Mouse (Mus musculus) frontal cortex, postnatal 10 days (tissue): ENCODE results near the gene Hmga2.

Experiments
- DNase-seq, 2 experiments: peaks; one replicate each; pipeline ENCODE4 v3.0.0; 2022; ENCODE audit warnings: low spot score in 2 of 2, mixed read lengths in 1 of 2

The Hmga2 gene

GRCm38 (mm10) chr10:120473218-120473617 is 3.1 kb downstream of the Hmga2 start:
- no peak for DNase-seq

- no peak for DNase-seq
Observed at GRCm38 (mm10) chr10:120472606-120473005, 3.7 kb downstream of the Hmga2 start.

- no peak for DNase-seq
Observed at GRCm38 (mm10) chr10:120465121-120465520, 11.1 kb downstream of the Hmga2 start.

GRCm38 (mm10) chr10:120461769-120462168 is 14.5 kb downstream of the Hmga2 start:
- DNase-seq = no peak

GRCm38 (mm10) chr10:120461301-120461700 is 15.0 kb downstream of the Hmga2 start:
- DNase-seq = no peak

- DNase-seq = no peak
Observed at GRCm38 (mm10) chr10:120458866-120459265, 17.4 kb downstream of the Hmga2 start.

GRCm38 (mm10) chr10:120449661-120450284 is 26.5 kb downstream of the Hmga2 start:
- DNase-seq = no peak

- no peak for DNase-seq
Observed at GRCm38 (mm10) chr10:120446799-120447198, 29.5 kb downstream of the Hmga2 start.

GRCm38 (mm10) chr10:120446206-120446605 is 30.1 kb downstream of the Hmga2 start:
- no peak for DNase-seq

- no peak for DNase-seq
Observed at GRCm38 (mm10) chr10:120444463-120445070, 31.7 kb downstream of the Hmga2 start.

- DNase-seq = no peak
Observed at GRCm38 (mm10) chr10:120443757-120444311, 32.4 kb downstream of the Hmga2 start.

GRCm38 (mm10) chr10:120441254-120441653 is 35.0 kb downstream of the Hmga2 start:
- DNase-seq = no peak

- no peak for DNase-seq
Observed at GRCm38 (mm10) chr10:120434433-120434832, 41.8 kb downstream of the Hmga2 start.

- no peak for DNase-seq
Observed at GRCm38 (mm10) chr10:120433463-120433815, 42.8 kb downstream of the Hmga2 start.

GRCm38 (mm10) chr10:120432731-120433462 is 43.4 kb downstream of the Hmga2 start:
- DNase-seq = no peak

- no peak for DNase-seq
Observed at GRCm38 (mm10) chr10:120432081-120432480, 44.2 kb downstream of the Hmga2 start.

GRCm38 (mm10) chr10:120431435-120431834 is 44.8 kb downstream of the Hmga2 start:
- DNase-seq = no peak

- no peak for DNase-seq
Observed at GRCm38 (mm10) chr10:120430422-120430821, 45.8 kb downstream of the Hmga2 start.

- DNase-seq = no peak
Observed at GRCm38 (mm10) chr10:120429758-120430259, 46.5 kb downstream of the Hmga2 start.

- no peak for DNase-seq
Observed at GRCm38 (mm10) chr10:120429199-120429551, 47.1 kb downstream of the Hmga2 start.

GRCm38 (mm10) chr10:120428430-120429198 is 47.7 kb downstream of the Hmga2 start:
- DNase-seq = peak in 1 of 2 experiments; percentile 24

- no peak for DNase-seq
Observed at GRCm38 (mm10) chr10:120426086-120426610, 50.1 kb downstream of the Hmga2 start.
